Mouse (Mus musculus): ENCODE results near the gene Mt4.

DNA sequence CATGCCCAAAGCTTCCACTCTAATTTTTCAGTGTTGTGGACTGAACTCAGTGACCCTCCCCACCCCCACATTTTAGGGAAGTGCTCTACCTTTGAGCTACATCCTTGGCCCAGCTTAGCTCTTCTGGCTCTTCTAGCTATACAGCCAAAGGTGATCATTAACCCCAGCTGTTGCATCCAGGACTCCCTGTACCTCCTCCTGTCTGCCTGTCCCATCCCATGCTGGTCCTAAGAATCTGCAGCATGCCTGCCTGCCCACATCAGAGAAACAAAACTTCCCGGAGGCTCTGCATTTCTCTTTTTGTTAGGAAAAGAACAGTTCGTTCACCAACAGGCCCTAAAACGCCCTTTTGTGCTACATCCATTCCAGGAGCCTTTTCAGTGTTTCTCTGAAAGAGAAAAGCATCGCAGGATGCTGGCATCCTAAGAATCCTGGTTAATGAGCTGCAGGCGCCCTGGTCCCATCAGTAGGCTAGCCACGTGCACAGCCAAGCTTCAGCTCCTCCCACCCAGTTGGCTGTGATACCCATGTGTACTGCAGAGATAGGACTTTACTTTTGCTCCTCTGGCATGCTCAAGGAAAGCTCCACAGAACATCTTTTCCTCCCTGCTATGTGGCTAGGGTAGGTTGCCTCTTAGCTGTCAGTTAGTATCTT is 18.1 kb upstream of the Mt4 start:
- TF ChIP-seq POLR2A (IDR thresholded peaks at IDR 0.05; ENCODE audit: borderline replicate concordance, low read depth, low read length): no peak
- no peak for TF ChIP-seq CTCF (IDR thresholded peaks at IDR 0.05; ENCODE audit: low read depth, low read length)

Measured in bone marrow macrophage, adult 2 months (primary cell).